In the genomic region with DNA sequence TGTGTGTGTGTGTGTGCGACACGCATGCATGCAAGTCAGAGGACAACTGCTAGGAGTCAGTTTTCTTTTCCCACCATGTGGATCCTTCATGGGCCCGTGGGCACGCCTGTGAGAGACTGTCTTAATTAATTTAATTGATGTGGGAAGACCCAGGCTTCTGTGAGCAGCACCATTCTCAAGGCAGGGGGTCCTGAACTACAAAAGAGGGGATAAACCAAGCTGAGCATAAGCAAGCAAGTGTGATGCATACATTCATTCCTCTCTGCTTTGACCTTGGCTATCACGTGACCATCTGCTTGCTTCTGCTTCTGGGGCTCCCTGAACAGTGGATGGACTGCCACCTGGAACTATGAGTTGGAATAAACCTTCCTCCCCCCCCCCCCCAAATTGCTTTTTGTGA, we compare ENCODE assay signal across 20 mouse cellular contexts. TPM values are rescaled to one million over a fixed set of nuclear protein-coding genes. Genes with fewer than 3 reads are reported as not detected.
DNase-seq lines count a peak whose midpoint lies in the region; ATAC-seq and TF ChIP-seq lines count a peak whose summit lies in the region.
"Had no signal": no experiment of that assay in that cellular context is flagged by ENCODE, and none has a peak within 500 bp of the region (broad histone marks: within the 10 kb centered on the region; RNA-seq: fewer than 3 reads in every experiment).

No protein-coding gene starts in this region.

- H3K79me2 ChIP-seq in heart, adult 2 months (replicated peaks; ENCODE audit: control insufficient read depth, insufficient read depth, low read length): no peaks in the 10 kb centered on the region

- intact Hi-C loops in gastrocnemius, postnatal 36 days (cut with DNase I): no loop called here
- intact Hi-C loops in heart, adult 2 months (cut with DNase I): no loop called here

- H3K27ac ChIP-seq in embryonic facial prominence, embryonic 15.5 days (replicated peaks): peak overlapping the region; percentile 28; the same call in 1 of the 2 replicates
- no peak overlapping the region for H3K27ac ChIP-seq in embryonic facial prominence, embryonic 10.5 days (replicated peaks)
- H3K27ac ChIP-seq in forebrain, postnatal 0 days (ENCODE audit: low read depth, low read length): peak overlapping the region; percentile 57
- H3K27ac ChIP-seq in hindbrain, postnatal 0 days: no peak overlapping the region
- H3K27ac ChIP-seq in heart, adult 2 months: no peak overlapping the region
- H3K27ac ChIP-seq: embryonic facial prominence, embryonic 13.5 days; heart, embryonic 15.5 days; macrophage; midbrain, embryonic 12.5 days had no signal

- no peak for DNase-seq in embryonic facial prominence, embryonic 10.5 days (ENCODE audit: low spot score)
- DNase-seq in Muller cell, postnatal 12 days (ENCODE audit: inconsistent ontology term): peak; percentile 14
- DNase-seq in forebrain, postnatal 0 days: no peak
- peak; percentile 41 for DNase-seq in hindbrain, postnatal 0 days (ENCODE audit: low spot score)
- no peak for DNase-seq in gastrocnemius, postnatal 36 days
- DNase-seq in heart, adult 2 months: no peak
- DNase-seq in natural killer cell, adult 2 months (ENCODE audit: low spot score in 2 of 2): no peak
- DNase-seq: adrenal gland, adult 8-10 months; cerebellum, adult 11-12 months; heart, adult 18-20 months; kidney, adult 8-10 months; kidney, postnatal 4 days; lung, adult 2 months; thymus, postnatal 25 days had no signal

- TF ChIP-seq EP300 in heart, adult 2 months (IDR thresholded peaks at IDR 0.05; ENCODE audit: insufficient read depth, low read depth, low read length): no peak

- H3K9me3 ChIP-seq in embryonic facial prominence, embryonic 15.5 days (replicated peaks): no peaks in the 10 kb centered on the region
- H3K9me3 ChIP-seq in embryonic facial prominence, embryonic 10.5 days: no peaks in the 10 kb centered on the region
- no peaks in the 10 kb centered on the region for H3K9me3 ChIP-seq in forebrain, postnatal 0 days (ENCODE audit: low read length)
- no peaks in the 10 kb centered on the region for H3K9me3 ChIP-seq in hindbrain, postnatal 0 days (ENCODE audit: low read length)
- H3K9me3 ChIP-seq: embryonic facial prominence, embryonic 13.5 days; heart, embryonic 15.5 days; midbrain, embryonic 12.5 days had no signal

- H3K4me1 ChIP-seq in embryonic facial prominence, embryonic 15.5 days: 0 out of 2 replicates have a peak, but pooled peaks cover 13% of the 10 kb centered on the region
- H3K4me1 ChIP-seq in embryonic facial prominence, embryonic 10.5 days: peaks cover 15% of the 10 kb centered on the region
- H3K4me1 ChIP-seq in forebrain, postnatal 0 days (ENCODE audit: insufficient read depth): peaks cover 8% of the 10 kb centered on the region; the same call in 1 of the 2 replicates
- H3K4me1 ChIP-seq in hindbrain, postnatal 0 days (ENCODE audit: insufficient read depth, low read length): no peaks in the 10 kb centered on the region; the same call in 1 of the 2 replicates
- H3K4me1 ChIP-seq in heart, adult 2 months (ENCODE audit: control insufficient read depth, insufficient read depth, low read length): peaks cover 5% of the 10 kb centered on the region; the same call in 1 of the 2 replicates
- H3K4me1 ChIP-seq: heart, embryonic 15.5 days had no signal

- H3K4me3 ChIP-seq in embryonic facial prominence, embryonic 15.5 days (replicated peaks): no peak overlapping the region
- no peak overlapping the region for H3K4me3 ChIP-seq in embryonic facial prominence, embryonic 10.5 days
- no peak overlapping the region for H3K4me3 ChIP-seq in forebrain, postnatal 0 days (ENCODE audit: low read depth, low read length)
- no peak overlapping the region for H3K4me3 ChIP-seq in hindbrain, postnatal 0 days (ENCODE audit: low read length)
- no peak overlapping the region for H3K4me3 ChIP-seq in heart, adult 2 months
- H3K4me3 ChIP-seq: embryonic facial prominence, embryonic 13.5 days; heart, embryonic 15.5 days; midbrain, embryonic 12.5 days had no signal

- H3K27me3 ChIP-seq in embryonic facial prominence, embryonic 15.5 days: no peaks in the 10 kb centered on the region
- H3K27me3 ChIP-seq in embryonic facial prominence, embryonic 10.5 days (replicated peaks; ENCODE audit: low read depth, poor library complexity, severe bottlenecking): no peaks in the 10 kb centered on the region
- H3K27me3 ChIP-seq in forebrain, postnatal 0 days (ENCODE audit: insufficient read depth, low read length): no peaks in the 10 kb centered on the region
- H3K27me3 ChIP-seq in hindbrain, postnatal 0 days (ENCODE audit: insufficient read depth, low read length): no peaks in the 10 kb centered on the region
- H3K27me3 ChIP-seq in heart, adult 2 months (ENCODE audit: control insufficient read depth, insufficient read depth, low read length): no peaks in the 10 kb centered on the region
- H3K27me3 ChIP-seq: embryonic facial prominence, embryonic 13.5 days; heart, embryonic 15.5 days; midbrain, embryonic 12.5 days had no signal

- H3K36me3 ChIP-seq in embryonic facial prominence, embryonic 15.5 days: no peaks in the 10 kb centered on the region
- no peaks in the 10 kb centered on the region for H3K36me3 ChIP-seq in embryonic facial prominence, embryonic 10.5 days (replicated peaks)
- H3K36me3 ChIP-seq in forebrain, postnatal 0 days (ENCODE audit: insufficient read depth): no peaks in the 10 kb centered on the region
- H3K36me3 ChIP-seq in hindbrain, postnatal 0 days (ENCODE audit: insufficient read depth, low read length): no peaks in the 10 kb centered on the region
- no peaks in the 10 kb centered on the region for H3K36me3 ChIP-seq in heart, adult 2 months (ENCODE audit: control insufficient read depth, insufficient read depth, low read length)
- H3K36me3 ChIP-seq: embryonic facial prominence, embryonic 13.5 days; heart, embryonic 15.5 days; midbrain, embryonic 12.5 days had no signal

- TF ChIP-seq POLR2A in heart, adult 2 months (IDR thresholded peaks at IDR 0.05; ENCODE audit: insufficient read depth, low read depth, low read length): no peak

- no peak overlapping the region for H3K4me2 ChIP-seq in embryonic facial prominence, embryonic 15.5 days (replicated peaks)
- H3K4me2 ChIP-seq in forebrain, postnatal 0 days (ENCODE audit: low read depth): no peak overlapping the region
- H3K4me2 ChIP-seq in hindbrain, postnatal 0 days (ENCODE audit: low read depth, low read length): no peak overlapping the region
- H3K4me2 ChIP-seq: embryonic facial prominence, embryonic 13.5 days; heart, embryonic 15.5 days; midbrain, embryonic 12.5 days had no signal

- WGBS in embryonic facial prominence, embryonic 15.5 days: 56% methylated on average over 5 of the region's 5 CpGs
- WGBS in embryonic facial prominence, embryonic 10.5 days: 71% methylated on average over 5 of the region's 5 CpGs
- WGBS in forebrain, postnatal 0 days: 30% methylated on average over 5 of the region's 5 CpGs
- 41% methylated on average over 5 of the region's 5 CpGs for WGBS in hindbrain, postnatal 0 days
- 92% methylated on average over 5 of the region's 5 CpGs for WGBS in heart, adult 2 months

- no peak overlapping the region for H3K9ac ChIP-seq in embryonic facial prominence, embryonic 15.5 days
- H3K9ac ChIP-seq in forebrain, postnatal 0 days: no peak overlapping the region
- H3K9ac ChIP-seq in hindbrain, postnatal 0 days (replicated peaks; ENCODE audit: low read length): no peak overlapping the region
- no peak overlapping the region for H3K9ac ChIP-seq in heart, adult 2 months (ENCODE audit: low read depth, low read length)
- H3K9ac ChIP-seq: embryonic facial prominence, embryonic 13.5 days; heart, embryonic 15.5 days; midbrain, embryonic 12.5 days had no signal

- no peak for ATAC-seq in embryonic facial prominence, embryonic 15.5 days (ENCODE audit: insufficient number of reproducible peaks, low FRiP score, low TSS enrichment, low read depth)
- no peak; the same call in 1 of the 2 replicates for ATAC-seq in forebrain, postnatal 0 days
- ATAC-seq in hindbrain, postnatal 0 days: peak; percentile 59

- no peak for TF ChIP-seq CTCF in forebrain, postnatal 0 days (IDR thresholded peaks at IDR 0.05; ENCODE audit: low read depth)
- TF ChIP-seq CTCF in hindbrain, postnatal 0 days (IDR thresholded peaks at IDR 0.05; ENCODE audit: low read depth): no peak
- no peak for TF ChIP-seq CTCF in heart, adult 2 months (IDR thresholded peaks at IDR 0.05)

RNA-seq across cellular contexts. Expression of gene Frmd4b, which starts 27.1 kb away (rescaled TPM):
- 16.3 and 17.8 TPM in 2 replicates for polyA plus RNA-seq in embryonic facial prominence, embryonic 15.5 days (2015; fragmentation: Nextera tagmentation; extraction: Ambion mirVana)
- 16.9 and 19.2 TPM in 2 replicates for polyA plus RNA-seq in embryonic facial prominence, embryonic 10.5 days (2016; fragmentation: Nextera tagmentation; extraction: Ambion mirVana)
- 32.0 and 43.7 TPM in 2 replicates for total RNA-seq in forebrain, postnatal 0 days (2014; rRNA removed)
- polyA plus RNA-seq in forebrain, postnatal 0 days (2015; fragmentation: Nextera tagmentation; extraction: Ambion mirVana): 16.3 and 17.0 TPM in 2 replicates
- total RNA-seq in hindbrain, postnatal 0 days (2014; rRNA removed): 20.2 and 28.7 TPM in 2 replicates
- 12.6 and 13.7 TPM in 2 replicates for polyA plus RNA-seq in hindbrain, postnatal 0 days (2015; fragmentation: Nextera tagmentation; extraction: Ambion mirVana)
- 1 to 10 TPM; 5.6 to 6.4 TPM for total RNA-seq in gastrocnemius, postnatal 36 days (2021)
- 10 to 100 TPM; 11.9 to 18.1 TPM for total RNA-seq in heart, adult 2 months (2021)
- polyA plus RNA-seq in heart, adult 2 months (2012; rRNA removed): 7.3 and 11.0 TPM in 2 replicates
- total RNA-seq: MEL had no signal

Comparison
In these comparisons a context has a peak if more than half of its experiments do, and no peak if none do; other contexts are left out.
1. H3K27ac ChIP-seq: peak in embryonic facial prominence, embryonic 15.5 days (single experiment) and forebrain, postnatal 0 days (single experiment); none in embryonic facial prominence, embryonic 10.5 days (single experiment), hindbrain, postnatal 0 days (single experiment) and heart, adult 2 months (single experiment).
2. DNase-seq: peak in Muller cell, postnatal 12 days (single experiment) and hindbrain, postnatal 0 days (single experiment); none in embryonic facial prominence, embryonic 10.5 days (single experiment), forebrain, postnatal 0 days (single experiment), gastrocnemius, postnatal 36 days (0 of 2), heart, adult 2 months (0 of 2) and natural killer cell, adult 2 months (0 of 2).